Mouse (Mus musculus): Measurements from ENCODE around the gene Vps18.

DNA sequence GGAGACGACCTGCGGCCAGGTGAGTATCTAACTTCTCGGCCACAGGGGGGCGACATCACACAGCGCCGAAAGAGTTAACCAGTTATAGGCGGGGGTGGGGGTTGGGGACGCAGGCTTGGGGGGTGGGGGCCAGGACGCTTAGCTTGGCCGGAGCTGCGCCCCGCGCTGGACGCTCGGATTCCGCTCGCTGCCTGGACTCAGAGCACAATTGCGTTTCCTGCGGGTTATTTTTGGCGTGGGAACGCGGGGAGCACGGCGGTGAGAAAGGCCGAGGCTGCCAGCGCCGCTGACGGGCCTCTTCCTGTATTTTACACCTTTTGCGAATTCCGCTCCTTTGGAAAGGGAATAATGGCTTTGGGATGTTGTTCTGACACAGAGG lies 38.6 kb downstream of the Vps18 start:
- TF ChIP-seq CTCF (IDR thresholded peaks at IDR 0.05; ENCODE audit: extremely low read depth, insufficient read depth, low read length) (peak; percentile 19; the same call in 1 of the 2 replicates), POLR2A (IDR thresholded peaks at IDR 0.05; ENCODE audit: extremely low read depth, insufficient read depth, low read length) (no peak)

Measured in cortical plate, adult 2 months (tissue).